12 mouse cellular contexts compared by ENCODE assay signal in genomic region chr5:135604643-135605042, GRCm38 (mm10). TPM values are rescaled to one million over a fixed set of nuclear protein-coding genes. Genes with fewer than 3 reads are reported as not detected.
"Had no signal": no experiment of that assay in that cellular context is flagged by ENCODE, and none has a peak within 500 bp of the region (broad histone marks: within the 10 kb centered on the region; RNA-seq: fewer than 3 reads in every experiment).

No protein-coding gene starts in this region.

RNA-seq across cellular contexts. Expression of gene Ccl26, which starts 41.3 kb away (rescaled TPM):
- total RNA-seq: forebrain, postnatal 0 days; gastrocnemius, adult 18-20 months; gastrocnemius, adult 2 months; gastrocnemius, adult 8-10 months; gastrocnemius, postnatal 10 days; gastrocnemius, postnatal 14 days; gastrocnemius, postnatal 25 days; gastrocnemius, postnatal 36 days; gastrocnemius, postnatal 4 days; heart, adult 18-20 months; heart, adult 2 months; heart, adult 8-10 months had no signal
